Mouse (Mus musculus): Measurements from ENCODE around the gene Acsm2. TPM values are rescaled to one million over a fixed set of nuclear protein-coding genes. Genes with fewer than 3 reads are reported as not detected.

The Acsm2 gene
- not detected for polyA plus RNA-seq (2014; fragmentation: Illumina TruSeq; extraction: RNeasy Lipid Tissue Mini Kit (QIAGEN cat#74804))

DNA sequence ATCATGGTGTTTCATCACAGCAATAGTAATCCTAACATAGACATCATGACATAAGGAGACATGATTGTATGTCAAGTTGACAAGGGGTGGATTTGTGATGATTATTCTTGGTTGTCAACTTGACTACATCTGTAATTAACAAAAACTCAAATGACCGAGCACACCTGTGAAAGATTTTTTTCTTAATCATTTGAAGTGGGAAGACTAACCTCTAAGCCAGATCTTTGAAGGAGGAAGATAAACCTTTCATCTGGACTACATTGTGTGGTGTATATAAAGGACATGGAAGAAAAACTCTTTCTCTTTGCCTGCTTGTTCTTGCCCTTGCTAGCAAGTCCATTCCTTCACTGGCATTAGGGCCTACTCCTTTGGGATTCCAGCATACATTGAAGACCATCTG, at the start of gene Acsm2:
Acsm2 (plus strand) TSS at position 301 of the 400 bp plus-strand sequence.

GRCm38 (mm10) chr7:119519163-119519562, 35.0 kb upstream of the Acsm2 start, which contains the start of gene Acsm5:
Acsm5 (plus strand) TSS chr7:119519463.

DNA sequence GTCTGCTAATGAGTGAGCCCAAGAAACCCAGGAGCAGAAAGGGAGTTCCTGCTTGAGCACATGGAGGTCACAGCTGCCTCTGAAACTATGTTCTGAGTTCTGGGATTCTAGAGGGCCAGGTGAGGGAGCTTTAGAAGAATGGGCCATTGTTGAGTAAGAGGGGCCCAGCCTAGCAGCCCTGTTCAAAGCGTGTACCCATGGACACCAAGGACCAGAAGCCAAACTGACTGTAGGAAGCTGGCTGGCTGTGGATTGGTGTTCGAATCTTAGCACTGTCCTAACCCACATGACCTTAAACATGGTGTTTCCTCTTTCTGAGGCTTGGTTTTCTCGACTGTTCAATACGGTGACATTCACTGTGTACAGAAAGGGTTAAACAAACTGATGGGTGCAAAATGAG, 30.8 kb upstream of the Acsm2 start, which contains the start of gene Pdilt:
Pdilt (minus strand) TSS at position 101 of the 400 bp plus-strand sequence.

DNA sequence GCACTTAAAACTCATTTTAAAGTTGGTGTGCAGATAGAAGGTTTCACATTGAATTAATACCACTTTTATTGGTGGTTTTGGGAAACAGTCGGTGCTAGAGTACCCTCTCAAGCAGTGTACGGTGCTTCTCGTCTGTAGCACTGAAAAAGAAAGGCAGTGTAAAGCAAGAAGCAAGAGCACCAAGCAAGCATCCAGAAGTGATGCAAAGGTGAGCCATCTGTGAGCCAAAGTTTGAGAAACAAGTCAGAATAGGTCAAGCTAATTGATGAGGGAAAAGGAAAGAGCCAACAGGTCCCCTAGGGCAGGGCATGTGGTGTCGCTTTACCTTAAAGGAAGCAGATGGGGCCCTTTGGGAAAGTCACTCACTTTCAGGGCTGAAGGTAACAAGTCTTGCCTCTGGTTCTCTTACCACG, 52.5 kb downstream of the Acsm2 start, which contains the start of gene Acsm1:
Acsm1 (plus strand) TSS at position 363 of the 413 bp plus-strand sequence.

Other genes with a start within 250 kb of the Acsm2 start
- gene Gp2, start 95.1 kb upstream of the Acsm2 start, polyA plus RNA-seq (2014; fragmentation: Illumina TruSeq; extraction: RNeasy Lipid Tissue Mini Kit (QIAGEN cat#74804)): not detected
- not detected for gene Umod, start 75.1 kb upstream of the Acsm2 start, polyA plus RNA-seq (2014; fragmentation: Illumina TruSeq; extraction: RNeasy Lipid Tissue Mini Kit (QIAGEN cat#74804))
- gene Acsm5, start 34.9 kb upstream of the Acsm2 start, polyA plus RNA-seq (2014; fragmentation: Illumina TruSeq; extraction: RNeasy Lipid Tissue Mini Kit (QIAGEN cat#74804)): 0.14 TPM
- gene Pdilt, start 30.9 kb upstream of the Acsm2 start, polyA plus RNA-seq (2014; fragmentation: Illumina TruSeq; extraction: RNeasy Lipid Tissue Mini Kit (QIAGEN cat#74804)): not detected
- not detected for gene Acsm1, start 52.7 kb downstream of the Acsm2 start, polyA plus RNA-seq (2014; fragmentation: Illumina TruSeq; extraction: RNeasy Lipid Tissue Mini Kit (QIAGEN cat#74804))
- not detected for gene Acsm4, start 135.7 kb downstream of the Acsm2 start, polyA plus RNA-seq (2014; fragmentation: Illumina TruSeq; extraction: RNeasy Lipid Tissue Mini Kit (QIAGEN cat#74804))
- 77.3 TPM for gene Thumpd1, start 166.5 kb downstream of the Acsm2 start, polyA plus RNA-seq (2014; fragmentation: Illumina TruSeq; extraction: RNeasy Lipid Tissue Mini Kit (QIAGEN cat#74804))
- 5.3 TPM for gene Acsm3, start 206.6 kb downstream of the Acsm2 start, polyA plus RNA-seq (2014; fragmentation: Illumina TruSeq; extraction: RNeasy Lipid Tissue Mini Kit (QIAGEN cat#74804))
- gene Rexo5, start 239.7 kb downstream of the Acsm2 start, polyA plus RNA-seq (2014; fragmentation: Illumina TruSeq; extraction: RNeasy Lipid Tissue Mini Kit (QIAGEN cat#74804)): 14.2 TPM
- gene Eri2, start 239.7 kb downstream of the Acsm2 start, polyA plus RNA-seq (2014; fragmentation: Illumina TruSeq; extraction: RNeasy Lipid Tissue Mini Kit (QIAGEN cat#74804)): 57.7 TPM

Measured in ovary, adult 10 weeks (tissue).